Mouse (Mus musculus) forebrain, embryonic 14.5 days (tissue): ENCODE data around the gene Fam53b. TPM values are rescaled to one million over a fixed set of nuclear protein-coding genes. Genes with fewer than 3 reads are reported as not detected.

ENCODE experiments used
- ATAC-seq: fragments of 200-750 bp; cut with Nextera tagmentation; 2 replicates; pipeline ENCODE4 v1.8.0; 2017; ENCODE audit warnings: mild to moderate bottlenecking, moderate library complexity
- DNase-seq: peaks from one replicate; pipeline ENCODE4 v3.0.0-alpha.2; 2015; ENCODE audit warnings: low spot score
- H3K27ac ChIP-seq: fragments of 300-500 bp; sonication (generic); 2 replicates; pipeline ENCODE4 v1.5.1; 2014; ENCODE audit warnings: low read depth, mild to moderate bottlenecking, control low read depth, low read length, moderate library complexity
- H3K27me3 ChIP-seq: fragments of 300-500 bp; sonication (generic); replicated peaks from 2 replicates; pipeline ENCODE4 v1.6.1; 2014; ENCODE audit warnings: low read length, control low read depth, mixed read lengths; ENCODE audit not compliant: control insufficient read depth, insufficient read depth
- H3K36me3 ChIP-seq: fragments of 300-500 bp; sonication (generic); 2 replicates; pipeline ENCODE4 v1.6.1; 2014; ENCODE audit warnings: low read length, control low read depth; ENCODE audit not compliant: control insufficient read depth, insufficient read depth
- H3K4me1 ChIP-seq: fragments of 300-500 bp; sonication (generic); 2 replicates; pipeline ENCODE4 v1.6.1; 2014; ENCODE audit warnings: antibody characterized with exemption, low read length, control low read depth; ENCODE audit not compliant: control insufficient read depth, insufficient read depth
- H3K4me2 ChIP-seq: fragments of 300-500 bp; sonication (generic); 2 replicates; pipeline ENCODE4 v1.6.1; 2014; ENCODE audit warnings: mild to moderate bottlenecking, control low read depth, low read length
- H3K4me3 ChIP-seq: fragments of 300-500 bp; sonication (generic); 2 replicates; pipeline ENCODE4 v1.5.1; 2014; ENCODE audit warnings: low read depth, low read length, control low read depth
- H3K9ac ChIP-seq: fragments of 300-500 bp; sonication (generic); 2 replicates; pipeline ENCODE4 v1.6.1; 2014; ENCODE audit warnings: mild to moderate bottlenecking, low read length, control low read depth, moderate library complexity
- H3K9me3 ChIP-seq: fragments of 300-500 bp; sonication (generic); replicated peaks from 2 replicates; pipeline ENCODE4 v1.6.1; 2016; ENCODE audit warnings: low read length, control low read depth, mixed read lengths; ENCODE audit not compliant: control insufficient read depth
- WGBS: fragments of 180-500 bp; shearing (Covaris S2); extraction: QIAGEN DNeasy Blood & Tissue Kit; methylation state at CpG from one replicate; pipeline ENCODE4 v1.1.7; 2014; 5-methylcytosine and 5-hydroxymethylcytosine counted together
- polyA plus RNA-seq: library from polyadenylated mRNA; unstranded; fragments of >200 nt; fragmentation: Nextera tagmentation; extraction: Ambion mirVana; gene quantifications from 2 replicates; pipeline ENCODE4 v1.2.1, GENCODE M21; 2014

Gene Fam53b
- polyA plus RNA-seq, 1 experiment from 2014 or later, result 17.1 TPM

- Histone ChIP-seq H3K4me2 (no peak overlapping the region), H3K27me3 (no peaks in the 10 kb centered on the region), H3K27ac (0 out of 2 replicates have a peak overlapping the region, but pooled peaks have one; percentile 5), H3K36me3 (peaks cover 48% of the 10 kb centered on the region), H3K4me3 (no peak overlapping the region), H3K9me3 (no peaks in the 10 kb centered on the region), H3K4me1 (peaks cover 16% of the 10 kb centered on the region), H3K9ac (no peak overlapping the region)
- DNase-seq (no peak), ATAC-seq (no peak)
- WGBS, result 85% methylated on average over 7 of the region's 7 CpGs
Measured at GRCm38 (mm10) chr7:132776338-132777111, 37.2 kb downstream of the Fam53b start.

GRCm38 (mm10) chr7:132775922-132776321, 37.8 kb downstream of the Fam53b start:
- WGBS, result 94% methylated on average over 10 of the region's 10 CpGs
- no peak overlapping the region for H3K4me2 ChIP-seq
- no peak for DNase-seq
- no peak for ATAC-seq
- no peaks in the 10 kb centered on the region for H3K9me3 ChIP-seq
- no peak overlapping the region for H3K27ac ChIP-seq
- no peak overlapping the region for H3K4me3 ChIP-seq
- H3K36me3 ChIP-seq, result peaks cover 52% of the 10 kb centered on the region
- H3K27me3 ChIP-seq, result no peaks in the 10 kb centered on the region
- H3K9ac ChIP-seq, result no peak overlapping the region
- peaks cover 10% of the 10 kb centered on the region for H3K4me1 ChIP-seq

GRCm38 (mm10) chr7:132775333-132775732, 38.4 kb downstream of the Fam53b start:
- Histone ChIP-seq H3K36me3 (peaks cover 56% of the 10 kb centered on the region), H3K9ac (no peak overlapping the region)
- WGBS, result 94% methylated on average over 5 of the region's 5 CpGs

GRCm38 (mm10) chr7:132773011-132773705, 40.5 kb downstream of the Fam53b start:
- Histone ChIP-seq H3K27me3 (no peaks in the 10 kb centered on the region), H3K9me3 (no peaks in the 10 kb centered on the region), H3K27ac (no peak overlapping the region), H3K4me1 (peaks cover 12% of the 10 kb centered on the region), H3K9ac (no peak overlapping the region), H3K36me3 (peaks cover 49% of the 10 kb centered on the region), H3K4me2 (no peak overlapping the region), H3K4me3 (no peak overlapping the region)
- WGBS, result 89% methylated on average over 7 of the region's 7 CpGs
- DNase-seq (no peak), ATAC-seq (no peak)

More at GRCm38 (mm10) chr7:132775333-132775732, 38.4 kb downstream of the Fam53b start:
- no peak overlapping the region for H3K4me2 ChIP-seq
- no peak overlapping the region for H3K4me3 ChIP-seq
- H3K4me1 ChIP-seq, result peaks cover 4% of the 10 kb centered on the region; the same call in 1 of the 2 replicates
- H3K27ac ChIP-seq, result no peak overlapping the region
- DNase-seq (no peak), ATAC-seq (no peak)
- H3K27me3 ChIP-seq, result no peaks in the 10 kb centered on the region
- no peaks in the 10 kb centered on the region for H3K9me3 ChIP-seq

- no peak overlapping the region for H3K9ac ChIP-seq
- ATAC-seq (no peak), DNase-seq (no peak)
- no peak overlapping the region for H3K27ac ChIP-seq
- H3K4me3 ChIP-seq, result no peak overlapping the region
- H3K36me3 ChIP-seq, result peaks cover 42% of the 10 kb centered on the region
- 95% methylated on average over 5 of the region's 5 CpGs for WGBS
- H3K4me2 ChIP-seq, result no peak overlapping the region
- peaks cover 20% of the 10 kb centered on the region for H3K4me1 ChIP-seq
- no peaks in the 10 kb centered on the region for H3K9me3 ChIP-seq
- H3K27me3 ChIP-seq, result no peaks in the 10 kb centered on the region
Measured at GRCm38 (mm10) chr7:132772440-132772839, 41.2 kb downstream of the Fam53b start.

GRCm38 (mm10) chr7:132768498-132769344, 45.0 kb downstream of the Fam53b start:
- Histone ChIP-seq H3K4me1 (peaks cover 40% of the 10 kb centered on the region), H3K36me3 (peaks cover 19% of the 10 kb centered on the region; the same call in 1 of the 2 replicates), H3K9ac (no peak overlapping the region), H3K9me3 (no peaks in the 10 kb centered on the region), H3K4me3 (no peak overlapping the region), H3K4me2 (no peak overlapping the region), H3K27ac (peak overlapping the region; percentile 88; the same call in 1 of the 2 replicates), H3K27me3 (no peaks in the 10 kb centered on the region)
- DNase-seq (no peak), ATAC-seq (no peak)
- WGBS, result 82% methylated on average over 12 of the region's 12 CpGs

GRCm38 (mm10) chr7:132767999-132768370, 45.7 kb downstream of the Fam53b start:
- 55% methylated on average over 4 of the region's 4 CpGs for WGBS
- ATAC-seq (peak; percentile 51), DNase-seq (peak; percentile 55)
- peaks cover 16% of the 10 kb centered on the region; the same call in 1 of the 2 replicates for H3K36me3 ChIP-seq
- peak overlapping the region; percentile 88 for H3K27ac ChIP-seq
- no peaks in the 10 kb centered on the region for H3K27me3 ChIP-seq
- no peak overlapping the region for H3K4me3 ChIP-seq
- H3K9me3 ChIP-seq, result no peaks in the 10 kb centered on the region
- no peak overlapping the region; the same call in 1 of the 2 replicates for H3K9ac ChIP-seq
- H3K4me1 ChIP-seq, result peaks cover 40% of the 10 kb centered on the region
- H3K4me2 ChIP-seq, result peak overlapping the region; percentile 10; the same call in 1 of the 2 replicates

- Histone ChIP-seq H3K4me1 (peaks cover 40% of the 10 kb centered on the region), H3K27me3 (no peaks in the 10 kb centered on the region), H3K9me3 (no peaks in the 10 kb centered on the region), H3K4me3 (no peak overlapping the region), H3K4me2 (peak overlapping the region; percentile 10; the same call in 1 of the 2 replicates), H3K36me3 (peaks cover 13% of the 10 kb centered on the region; the same call in 1 of the 2 replicates), H3K9ac (no peak overlapping the region; the same call in 1 of the 2 replicates), H3K27ac (peak overlapping the region; percentile 88)
- WGBS, result 6% methylated on average over 12 of the region's 12 CpGs
- peak; percentile 86 for ATAC-seq
- peak; percentile 92 for DNase-seq
Measured at GRCm38 (mm10) chr7:132767233-132767998, 46.3 kb downstream of the Fam53b start.
